Mouse (Mus musculus): ENCODE measurements around the gene Crybb3.
A peak's percentile ranks its signal among the peaks of the same experiment; 100 is the strongest.

Gene Crybb3

DNA sequence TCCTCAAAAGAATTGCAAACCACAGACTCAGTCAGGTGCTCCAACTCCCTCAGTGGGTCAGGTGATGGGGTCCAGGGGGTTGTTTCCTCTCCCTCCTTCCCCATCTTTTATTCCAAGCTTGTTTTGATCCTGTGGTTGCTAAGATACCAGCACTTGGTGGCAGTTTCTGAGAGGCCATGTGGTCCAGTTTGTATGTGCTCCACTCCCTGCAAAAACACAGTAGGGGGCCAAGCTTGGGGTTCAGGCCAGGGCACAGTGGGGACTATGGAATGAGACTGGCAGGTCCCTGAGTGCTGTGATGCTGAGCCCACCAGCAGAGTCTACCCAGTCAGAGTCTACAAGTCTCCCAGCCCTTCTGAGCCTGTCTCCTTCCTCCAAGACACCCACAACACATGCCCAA lies 31.5 kb downstream of the Crybb3 start:
- DNase-seq (ENCODE audit: low read depth, low spot score): no peak

GRCm38 (mm10) chr5:113045511-113046273 lies 35.7 kb downstream of the Crybb3 start:
- no peak for DNase-seq (ENCODE audit: low read depth, low spot score)

GRCm38 (mm10) chr5:113043531-113043930 lies 37.9 kb downstream of the Crybb3 start:
- DNase-seq (ENCODE audit: low read depth, low spot score): no peak

- peak; percentile 81 for DNase-seq (ENCODE audit: low read depth, low spot score)
Measured at GRCm38 (mm10) chr5:113041567-113042071, 39.8 kb downstream of the Crybb3 start.

DNA sequence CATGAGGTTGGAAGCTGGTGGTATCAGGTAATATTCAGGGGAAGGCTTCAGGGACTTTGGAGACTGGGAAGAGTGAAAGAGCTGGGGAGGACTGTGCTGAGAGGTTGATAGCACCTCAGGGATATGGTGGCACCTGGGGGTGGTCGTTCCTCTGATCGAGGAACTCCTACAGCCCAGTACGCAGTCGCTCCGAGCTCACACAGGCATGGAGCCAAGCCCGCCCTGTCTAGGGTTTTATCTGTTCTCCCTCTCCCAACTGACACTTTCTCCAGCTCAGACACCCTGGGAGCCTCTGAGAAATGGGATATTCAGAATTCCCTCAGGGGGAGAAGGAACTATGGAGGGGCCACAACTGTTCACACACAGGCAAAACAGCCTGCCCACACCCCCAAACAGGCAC lies 40.6 kb downstream of the Crybb3 start:
- DNase-seq (ENCODE audit: low read depth, low spot score): no peak

GRCm38 (mm10) chr5:113038601-113039000 lies 42.8 kb downstream of the Crybb3 start:
- DNase-seq (ENCODE audit: low read depth, low spot score): no peak

DNA sequence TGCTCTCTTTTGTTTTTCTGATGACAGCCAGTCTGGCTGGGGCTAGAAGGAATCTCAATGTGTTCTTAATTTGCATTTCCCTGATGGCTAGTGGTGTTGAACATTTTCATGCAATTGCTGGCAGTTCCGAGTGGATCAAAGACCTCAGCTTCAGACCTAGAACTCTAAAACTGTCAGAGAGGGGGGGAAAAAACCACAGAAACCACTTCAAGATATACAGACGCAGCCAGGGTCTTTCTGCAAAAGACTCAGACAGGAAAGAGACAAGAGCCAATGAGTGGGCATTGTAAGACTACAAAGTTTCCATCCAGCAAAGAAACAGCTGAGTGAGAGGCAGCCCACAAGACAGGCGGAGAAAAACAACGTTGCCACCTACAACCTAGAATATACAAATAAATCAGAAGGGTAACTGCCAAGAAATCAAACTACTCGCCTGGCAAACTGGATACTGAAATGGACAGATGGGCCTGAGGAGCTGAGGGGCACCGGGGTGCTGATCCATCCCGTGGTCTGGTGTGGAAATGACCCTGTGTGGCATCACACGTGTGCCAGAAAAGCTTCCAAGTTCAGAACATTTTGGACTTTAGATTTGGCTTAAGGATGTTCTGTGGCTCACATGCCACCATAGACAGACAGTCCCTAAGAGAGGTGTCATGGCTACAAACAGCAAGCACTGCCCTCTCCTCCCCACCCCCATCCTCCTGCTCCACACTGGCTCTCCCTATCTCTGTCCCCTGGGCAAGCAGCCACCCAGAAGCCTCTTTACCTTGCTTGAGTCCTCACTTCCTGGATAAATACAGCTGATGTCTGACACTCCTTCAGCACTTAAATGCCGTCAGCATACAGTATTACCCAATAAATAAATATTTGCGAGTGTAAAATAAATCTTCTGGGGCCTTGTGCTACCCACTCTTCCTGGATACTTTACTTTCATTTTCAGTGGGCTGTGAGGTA lies 46.0 kb downstream of the Crybb3 start:
- DNase-seq (ENCODE audit: low read depth, low spot score): no peak

DNA sequence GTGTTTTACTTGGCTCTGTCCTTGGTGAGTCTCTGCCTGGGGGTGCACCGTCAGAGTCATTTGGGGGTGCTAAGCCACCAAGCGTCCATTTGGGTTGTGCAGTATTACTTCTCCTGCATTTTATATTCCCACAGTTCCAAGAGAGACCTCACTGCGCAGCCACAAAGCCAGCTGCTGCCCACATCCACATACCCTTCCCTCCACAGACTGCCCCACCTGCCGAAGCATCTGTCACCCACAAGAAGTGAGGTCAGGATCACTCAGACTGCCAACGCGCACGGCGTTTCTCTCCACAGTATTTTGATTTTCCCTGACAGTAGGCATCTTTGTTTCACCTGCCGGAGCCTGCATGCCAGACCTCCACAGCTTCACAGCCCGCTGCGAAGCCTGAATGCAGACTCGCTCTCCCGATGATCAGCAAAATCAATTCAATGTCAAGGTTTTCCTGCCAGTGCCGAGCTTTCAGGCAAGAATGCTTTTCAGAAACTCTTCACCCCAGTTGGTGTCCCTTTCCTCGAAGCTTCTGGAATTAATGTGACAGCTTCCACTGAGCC lies 50.1 kb downstream of the Crybb3 start:
- DNase-seq (ENCODE audit: low read depth, low spot score): no peak

DNA sequence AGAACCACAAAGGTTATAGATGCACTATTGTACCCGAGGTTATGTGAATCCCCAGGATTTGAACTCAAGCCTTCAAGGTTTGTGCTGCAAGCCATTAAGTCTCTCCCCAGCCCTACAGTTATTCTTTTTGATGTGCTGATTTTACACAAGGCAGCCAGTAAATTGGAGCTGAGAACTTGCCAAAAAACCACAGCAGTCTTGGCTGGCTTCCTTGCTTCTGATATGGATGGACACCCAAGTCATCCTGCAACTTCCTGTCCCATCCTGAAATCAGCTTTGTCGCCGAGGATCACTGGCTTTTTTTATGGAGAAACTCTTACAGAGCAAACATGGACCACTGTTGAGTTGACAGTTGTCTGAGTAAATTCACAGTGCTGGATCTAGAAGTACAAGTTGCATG lies 51.3 kb downstream of the Crybb3 start:
- DNase-seq (ENCODE audit: low read depth, low spot score): no peak

GRCm38 (mm10) chr5:113026706-113027105 lies 54.7 kb downstream of the Crybb3 start:
- no peak for DNase-seq (ENCODE audit: low read depth, low spot score)
